Mouse (Mus musculus): ENCODE data around the gene Mrpl23.

GRCm38 (mm10) chr7:142532671-142533058 is at the start of gene Mrpl23:
- TF ChIP-seq CTCF (conservative IDR thresholded peaks at IDR 0.05; ENCODE audit: low read length) = no peak
- no peak for TF ChIP-seq POU5F1 (IDR thresholded peaks at IDR 0.05; ENCODE audit: borderline replicate concordance, low read length)
- no peak for TF ChIP-seq NANOG (IDR thresholded peaks at IDR 0.05; ENCODE audit: borderline replicate concordance, low read length)

Data from E14TG2a.4 (cell line).